Mouse (Mus musculus) ES-Bruce4 (cell line): ENCODE measurements around the gene Tmem265.

Experiments
- EP300 ChIP-seq: IDR thresholded peaks from 2 replicates; pipeline ENCODE4 v1.6.1; 2011; ENCODE audit warnings: low read depth, low read length; ENCODE audit not compliant: insufficient read depth
- POLR2A ChIP-seq: IDR thresholded peaks from one replicate; pipeline ENCODE4 v1.8.1; 2011; ENCODE audit warnings: low read length; ENCODE audit not compliant: insufficient read depth

GRCm38 (mm10) chr7:127516344-127516743 is 44.8 kb upstream of the Tmem265 start:
- TF ChIP-seq POLR2A = no peak
- no peak for TF ChIP-seq EP300
